Mouse (Mus musculus) A20 (cell line): ENCODE data around the gene Eif3b.

ENCODE experiments used
- DNase-seq: peaks from one replicate; pipeline ENCODE4 v3.0.0-alpha.2; 2011; ENCODE audit warnings: low read depth, low spot score

Eif3b gene

GRCm38 (mm10) chr5:140418489-140419441 lies at the start of gene Eif3b:
Eif3b (plus strand) TSS chr5:140419328.
- DNase-seq: peak; percentile 97

- no peak for DNase-seq
Observed at GRCm38 (mm10) chr5:140369466-140369865, 49.7 kb upstream of the Eif3b start.

- DNase-seq: no peak
Observed at GRCm38 (mm10) chr5:140370446-140371254, 48.5 kb upstream of the Eif3b start.

GRCm38 (mm10) chr5:140371671-140372070 lies 47.5 kb upstream of the Eif3b start:
- DNase-seq: no peak

GRCm38 (mm10) chr5:140373711-140374110 lies 45.4 kb upstream of the Eif3b start:
- DNase-seq: peak; percentile 52

GRCm38 (mm10) chr5:140374226-140374625 lies 44.9 kb upstream of the Eif3b start:
- peak; percentile 89 for DNase-seq

- no peak for DNase-seq
Observed at GRCm38 (mm10) chr5:140375249-140375829, 43.8 kb upstream of the Eif3b start.

GRCm38 (mm10) chr5:140378121-140378853 lies 40.8 kb upstream of the Eif3b start:
- no peak for DNase-seq

- no peak for DNase-seq
Observed at GRCm38 (mm10) chr5:140379299-140379698, 39.8 kb upstream of the Eif3b start.

GRCm38 (mm10) chr5:140381156-140381555 lies 38.0 kb upstream of the Eif3b start:
- no peak for DNase-seq

- DNase-seq: peak; percentile 88
Observed at GRCm38 (mm10) chr5:140382688-140383087, 36.4 kb upstream of the Eif3b start.

- DNase-seq: peak; percentile 88
Observed at GRCm38 (mm10) chr5:140383559-140383958, 35.6 kb upstream of the Eif3b start.

GRCm38 (mm10) chr5:140384462-140384861 lies 34.7 kb upstream of the Eif3b start:
- DNase-seq: peak; percentile 77

- DNase-seq: peak; percentile 63
Observed at GRCm38 (mm10) chr5:140387236-140387635, 31.9 kb upstream of the Eif3b start.

- DNase-seq: peak; percentile 61
Observed at GRCm38 (mm10) chr5:140387816-140388510, 31.2 kb upstream of the Eif3b start.

GRCm38 (mm10) chr5:140388588-140389576 lies 30.2 kb upstream of the Eif3b start, which contains the start of gene Snx8:
Snx8 (minus strand) TSS chr5:140389262.
- DNase-seq: peak; percentile 99

- DNase-seq: no peak
Observed at GRCm38 (mm10) chr5:140389647-140390046, 29.5 kb upstream of the Eif3b start.

GRCm38 (mm10) chr5:140391435-140391834 lies 27.7 kb upstream of the Eif3b start:
- no peak for DNase-seq

- no peak for DNase-seq
Observed at GRCm38 (mm10) chr5:140391981-140392380, 27.1 kb upstream of the Eif3b start.
